Mouse (Mus musculus) ovary, adult 2 months (tissue): ENCODE results near the gene Slf2. TPM values are rescaled to one million over a fixed set of nuclear protein-coding genes. Genes with fewer than 3 reads are reported as not detected.

Experiments used
- polyA plus RNA-seq: library from polyadenylated mRNA; depleted of rRNA; stranded (reverse); fragments of >200 nt; gene quantifications from 2 replicates; pipeline ENCODE4 v1.2.3, GENCODE M21; 2012; rRNA removed

Gene Slf2
- polyA plus RNA-seq, result 143 and 268 TPM in 2 replicates

GRCm38 (mm10) chr19:44930744-44931453 lies at the start of gene Slf2:
Slf2 (plus strand) TSS chr19:44931151.

DNA sequence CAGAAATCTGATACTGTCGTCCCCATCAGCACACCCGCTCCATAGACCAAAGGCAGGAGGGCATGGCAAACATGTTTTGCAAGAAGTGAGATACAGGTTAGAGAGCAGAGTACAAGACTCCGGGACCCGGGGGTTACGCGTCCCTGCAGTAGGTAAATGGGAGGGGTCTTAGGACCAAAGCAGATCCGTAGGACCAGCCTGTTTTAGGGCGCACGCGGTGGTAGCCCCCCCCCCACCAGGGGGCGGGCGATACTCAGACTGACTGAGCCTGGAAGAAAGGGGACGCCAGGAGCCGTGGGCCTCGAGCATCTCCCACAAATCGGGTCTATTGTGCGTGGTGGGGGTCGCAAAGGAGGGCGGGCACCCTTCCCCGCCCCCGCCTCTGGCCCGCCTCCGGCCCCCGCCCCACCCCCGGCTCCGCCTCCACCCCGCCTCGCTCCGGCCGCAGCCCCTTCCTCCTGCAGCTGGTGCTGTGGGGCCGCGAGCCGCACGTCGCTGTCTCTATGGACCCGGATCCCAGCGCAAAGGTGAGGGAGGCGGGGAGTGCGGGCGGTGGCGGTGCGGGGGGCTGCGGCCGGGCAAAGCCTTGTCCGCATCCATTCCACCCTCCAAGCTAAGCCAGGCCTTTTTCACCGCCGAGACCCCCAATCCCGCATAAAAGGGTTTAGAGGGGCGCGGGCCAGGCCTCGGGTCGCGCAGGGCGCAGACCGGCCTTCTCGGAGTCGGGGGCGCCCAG lies 58.0 kb downstream of the Slf2 start, which contains the start of gene Sema4g:
Gene Sema4g, plus strand, starts transcription at position 271 of the 736 bp plus-strand sequence.

GRCm38 (mm10) chr19:45005444-45005843 lies 74.5 kb downstream of the Slf2 start, which contains the start of gene Twnk:
Twnk (plus strand) TSS chr19:45005663.

GRCm38 (mm10) chr19:45005957-45006712 lies 75.2 kb downstream of the Slf2 start, which contains the start of gene Mrpl43:
Mrpl43 (minus strand) TSS chr19:45006442.

DNA sequence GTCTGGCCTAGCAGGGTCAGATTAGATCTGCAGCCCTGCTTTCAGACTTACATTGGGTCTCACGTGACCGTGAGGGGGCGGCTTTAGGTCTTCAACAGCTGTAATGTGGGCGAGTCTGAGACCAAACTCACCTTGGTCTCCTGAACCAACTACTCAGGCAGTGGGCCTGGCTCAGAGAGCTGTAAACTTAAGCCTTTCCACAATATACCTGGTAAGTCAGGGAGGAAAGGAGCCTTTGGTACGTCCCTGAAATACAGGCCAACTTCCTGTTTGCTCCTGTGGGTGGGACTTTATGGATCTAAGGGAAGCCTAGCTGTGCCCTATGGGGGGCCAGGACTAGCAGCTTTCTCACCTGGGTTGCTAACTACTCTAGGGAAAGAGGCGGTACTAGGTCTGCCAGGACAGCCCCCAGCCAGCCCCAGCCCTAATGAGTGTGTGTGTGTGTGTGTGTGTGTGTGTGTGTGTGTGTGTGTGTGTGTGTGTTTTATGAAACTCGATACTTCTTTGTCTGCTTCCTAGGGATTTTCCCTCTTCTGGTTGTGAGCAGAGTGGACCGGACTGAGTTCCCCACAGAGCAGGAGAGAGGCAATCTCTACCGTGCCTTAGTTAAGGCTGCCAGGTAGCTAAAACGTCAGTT lies 83.5 kb downstream of the Slf2 start, which contains the start of gene Lzts2:
Gene Lzts2, plus strand, starts transcription at position 80 of the 637 bp plus-strand sequence.

Other genes starting within 250 kb of the Slf2 start
- gene Pax2, start 175.1 kb upstream of the Slf2 start, polyA plus RNA-seq, result 6.1 and 7.1 TPM in 2 replicates
- 21.8 and 29.1 TPM in 2 replicates for gene Sema4g, start 58.0 kb downstream of the Slf2 start, polyA plus RNA-seq
- 17.5 and 19.7 TPM in 2 replicates for gene Twnk, start 74.5 kb downstream of the Slf2 start, polyA plus RNA-seq
- 114 and 134 TPM in 2 replicates for gene Mrpl43, start 75.3 kb downstream of the Slf2 start, polyA plus RNA-seq
- 211 and 271 TPM in 2 replicates for gene Lzts2, start 83.3 kb downstream of the Slf2 start, polyA plus RNA-seq
- 2.7 and 2.9 TPM in 2 replicates for gene Pdzd7, start 114.6 kb downstream of the Slf2 start, polyA plus RNA-seq
- gene Sfxn3, start 116.4 kb downstream of the Slf2 start, polyA plus RNA-seq, result 65.6 and 73.5 TPM in 2 replicates
- 53.1 and 54.8 TPM in 2 replicates for gene Kazald1, start 144.1 kb downstream of the Slf2 start, polyA plus RNA-seq
- gene Tlx1, start 219.5 kb downstream of the Slf2 start, polyA plus RNA-seq, result not detected in 2 replicates